Mouse (Mus musculus) G1E (cell line): Measurements from ENCODE around the gene 4930550C14Rik.

Experiments used
- CTCF ChIP-seq: IDR thresholded peaks from 2 replicates; pipeline ENCODE4 v1.5.1; 2012; ENCODE audit warnings: low read depth, low read length, inconsistent platforms, mixed read lengths
- GATA1 ChIP-seq: IDR thresholded peaks from 2 replicates; pipeline ENCODE4 v1.6.1; 2012; ENCODE audit warnings: borderline replicate concordance, low read length, inconsistent platforms, mixed read lengths
- POLR2AphosphoS5 ChIP-seq: IDR thresholded peaks from 2 replicates; pipeline ENCODE4 v1.6.1; 2012; ENCODE audit warnings: low read depth, low read length, inconsistent platforms; ENCODE audit not compliant: insufficient replicate concordance
- TAL1 ChIP-seq: conservative IDR thresholded peaks from 2 replicates; pipeline ENCODE4 v1.6.1; 2012; ENCODE audit warnings: low read depth, low read length, inconsistent platforms, mixed read lengths

DNA sequence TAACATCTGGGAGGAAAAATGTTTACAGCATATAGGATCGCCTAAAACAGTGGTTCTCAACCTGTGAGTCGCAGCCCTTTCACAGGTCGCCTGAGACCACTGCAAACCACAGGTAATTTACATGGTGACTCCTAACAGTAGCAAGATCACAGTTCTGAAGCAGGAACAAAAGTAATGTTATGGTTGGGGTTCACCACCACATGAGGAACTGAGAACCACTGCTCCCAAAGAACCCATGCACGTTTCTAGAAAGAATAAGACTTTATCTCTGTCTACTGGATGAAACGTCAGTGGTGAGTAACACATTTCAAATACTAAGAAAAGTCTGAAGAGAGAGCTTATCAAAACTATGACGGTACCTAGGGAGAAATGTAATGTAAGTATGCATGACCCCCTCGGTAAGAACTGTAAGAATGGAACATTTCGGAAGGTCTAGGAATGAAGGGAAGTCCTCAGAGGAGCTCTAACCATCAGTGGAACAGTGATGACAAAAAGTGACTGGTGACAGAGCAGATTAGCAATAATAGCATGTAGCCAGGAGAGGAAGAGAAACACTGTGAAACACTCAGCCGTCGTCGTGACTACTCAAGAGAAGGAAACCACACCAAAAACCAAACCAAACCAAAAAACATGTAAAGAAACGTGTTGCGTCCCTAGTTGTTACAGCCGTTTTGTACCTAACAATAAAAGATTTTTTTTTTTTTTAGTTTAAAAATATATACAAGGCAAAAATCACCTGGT, 33.9 kb downstream of the 4930550C14Rik start:
- TF ChIP-seq CTCF (no peak), TAL1 (no peak), GATA1 (no peak), POLR2AphosphoS5 (no peak)
